Mouse (Mus musculus) neural tube, embryonic 13.5 days (tissue): ENCODE measurements around the gene Bhlha15. TPM values are rescaled to one million over a fixed set of nuclear protein-coding genes. Genes with fewer than 3 reads are reported as not detected.

ENCODE experiments used
- polyA plus RNA-seq: library from polyadenylated mRNA; unstranded; fragments of >200 nt; fragmentation: Nextera tagmentation; extraction: Ambion mirVana; gene quantifications from 2 replicates; pipeline ENCODE4 v1.2.1, GENCODE M21; 2015

Gene Bhlha15
- polyA plus RNA-seq, 1 experiment from 2014 or later = 0.21 TPM

Other genes with a start within 250 kb of the Bhlha15 start
- gene Ccz1, start 175.4 kb upstream of the Bhlha15 start, polyA plus RNA-seq = 88.9 and 89.9 TPM in 2 replicates
- not detected in 2 replicates for gene Ocm, start 163.6 kb upstream of the Bhlha15 start, polyA plus RNA-seq
- 7.1 and 7.4 TPM in 2 replicates for gene Lmtk2, start 89.8 kb upstream of the Bhlha15 start, polyA plus RNA-seq
- 41.5 TPM in 2 replicates for gene Tecpr1, start 33.3 kb downstream of the Bhlha15 start, polyA plus RNA-seq
- 108 and 132 TPM in 2 replicates for gene Bri3, start 54.2 kb downstream of the Bhlha15 start, polyA plus RNA-seq
- 1.6 and 2.9 TPM in 2 replicates for gene Baiap2l1, start 167.8 kb downstream of the Bhlha15 start, polyA plus RNA-seq